Comparison of ENCODE assay signal across 15 mouse cellular contexts in the genomic region with DNA sequence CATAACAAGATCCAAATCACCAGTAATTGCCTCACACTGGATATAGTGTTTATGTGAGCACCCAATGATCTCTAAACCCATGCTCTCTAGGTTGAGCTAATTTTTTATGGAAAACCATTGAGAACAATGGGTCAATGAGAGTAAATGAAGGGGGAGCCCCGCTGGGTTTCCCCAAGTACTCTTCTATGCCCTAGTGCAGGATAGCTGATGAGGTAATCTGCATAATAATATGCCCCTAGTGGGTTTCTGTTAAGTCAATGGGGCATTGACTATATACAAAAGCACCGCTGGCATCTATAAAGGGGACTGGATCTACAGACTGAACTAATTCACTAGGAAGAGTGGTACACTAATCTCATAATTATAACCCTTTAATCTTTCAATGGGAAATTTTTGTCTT.
A peak's percentile ranks its signal among the peaks of the same experiment; 100 is the strongest.
DNase-seq lines count a peak whose midpoint lies in the region; ATAC-seq and TF ChIP-seq lines count a peak whose summit lies in the region.
"Had no signal": no experiment of that assay in that cellular context is flagged by ENCODE, and none has a peak within 500 bp of the region (broad histone marks: within the 10 kb centered on the region; RNA-seq: fewer than 3 reads in every experiment).

No protein-coding gene starts in this region.

- no peak overlapping the region for H3K4me3 ChIP-seq in forebrain, embryonic 10.5 days
- no peak overlapping the region for H3K4me3 ChIP-seq in forebrain, postnatal 0 days (ENCODE audit: low read depth, low read length)
- H3K4me3 ChIP-seq in neural tube, embryonic 11.5 days (ENCODE audit: low read depth, low read length): no peak overlapping the region
- no peak overlapping the region for H3K4me3 ChIP-seq in forebrain, embryonic 13.5 days
- H3K4me3 ChIP-seq: liver, embryonic 15.5 days had no signal

- WGBS in forebrain, embryonic 10.5 days: 5% methylated on average over 2 of the region's 2 CpGs
- WGBS in forebrain, postnatal 0 days: 7% methylated on average over 2 of the region's 2 CpGs
- 15% methylated on average over 2 of the region's 2 CpGs for WGBS in neural tube, embryonic 11.5 days
- WGBS in forebrain, embryonic 13.5 days: 2% methylated on average over 2 of the region's 2 CpGs

- no peaks in the 10 kb centered on the region for H3K36me3 ChIP-seq in forebrain, embryonic 10.5 days (replicated peaks)
- no peaks in the 10 kb centered on the region for H3K36me3 ChIP-seq in forebrain, postnatal 0 days (ENCODE audit: insufficient read depth)
- H3K36me3 ChIP-seq in neural tube, embryonic 11.5 days (ENCODE audit: control insufficient read depth, insufficient read depth, low read length): no peaks in the 10 kb centered on the region
- no peaks in the 10 kb centered on the region for H3K36me3 ChIP-seq in forebrain, embryonic 13.5 days (ENCODE audit: poor library complexity, severe bottlenecking)
- H3K36me3 ChIP-seq: liver, embryonic 15.5 days had no signal

- peak; percentile 56 for DNase-seq in forebrain, embryonic 10.5 days (ENCODE audit: extremely low spot score, low spot score)
- DNase-seq in forebrain, postnatal 0 days: no peak
- DNase-seq in neural tube, embryonic 11.5 days (ENCODE audit: low spot score): peak; percentile 14
- no peak for DNase-seq in neural tube, embryonic 10.5 days (ENCODE audit: extremely low spot score, low spot score)
- DNase-seq in cerebellum, adult 9-10 months: no peak
- DNase-seq in thymus, postnatal 36 days: no peak
- DNase-seq: adrenal gland, postnatal 36 days; cerebellum, adult 9-11 months; gastrocnemius, postnatal 36 days; kidney, adult 8-10 months; kidney, postnatal 36 days; thymus, postnatal 14 days had no signal

- no peaks in the 10 kb centered on the region for H3K9me3 ChIP-seq in forebrain, embryonic 10.5 days
- no peaks in the 10 kb centered on the region for H3K9me3 ChIP-seq in forebrain, postnatal 0 days (ENCODE audit: low read length)
- H3K9me3 ChIP-seq in neural tube, embryonic 11.5 days (ENCODE audit: control insufficient read depth, low read length): no peaks in the 10 kb centered on the region
- H3K9me3 ChIP-seq in forebrain, embryonic 13.5 days (replicated peaks): no peaks in the 10 kb centered on the region
- H3K9me3 ChIP-seq: liver, embryonic 15.5 days had no signal

- H3K27ac ChIP-seq in forebrain, embryonic 10.5 days: no peak overlapping the region
- H3K27ac ChIP-seq in forebrain, postnatal 0 days (ENCODE audit: low read depth, low read length): no peak overlapping the region
- H3K27ac ChIP-seq in neural tube, embryonic 11.5 days (ENCODE audit: low read depth, low read length): no peak overlapping the region
- no peak overlapping the region for H3K27ac ChIP-seq in forebrain, embryonic 13.5 days
- H3K27ac ChIP-seq: liver, embryonic 15.5 days had no signal

- peaks cover 4% of the 10 kb centered on the region; the same call in 1 of the 2 replicates for H3K27me3 ChIP-seq in forebrain, embryonic 10.5 days (ENCODE audit: poor library complexity, severe bottlenecking)
- no peaks in the 10 kb centered on the region for H3K27me3 ChIP-seq in forebrain, postnatal 0 days (ENCODE audit: insufficient read depth, low read length)
- no peaks in the 10 kb centered on the region for H3K27me3 ChIP-seq in neural tube, embryonic 11.5 days (ENCODE audit: control insufficient read depth, insufficient read depth, low read length)
- peaks cover 5% of the 10 kb centered on the region; the same call in 1 of the 2 replicates for H3K27me3 ChIP-seq in forebrain, embryonic 13.5 days
- H3K27me3 ChIP-seq: liver, embryonic 15.5 days had no signal

- no peak overlapping the region for H3K9ac ChIP-seq in forebrain, postnatal 0 days
- H3K9ac ChIP-seq in neural tube, embryonic 11.5 days (ENCODE audit: low read length): no peak overlapping the region
- H3K9ac ChIP-seq in forebrain, embryonic 13.5 days: no peak overlapping the region
- H3K9ac ChIP-seq: liver, embryonic 15.5 days had no signal

- no peak for TF ChIP-seq CTCF in forebrain, postnatal 0 days (IDR thresholded peaks at IDR 0.05; ENCODE audit: low read depth)

- no peak for ATAC-seq in forebrain, postnatal 0 days
- ATAC-seq in neural tube, embryonic 11.5 days (ENCODE audit: insufficient read depth, low FRiP score, low TSS enrichment): peak; percentile 83; the same call in 1 of the 2 replicates
- ATAC-seq in forebrain, embryonic 13.5 days: peak; percentile 97
- ATAC-seq: lung, postnatal 0 days had no signal

- no peak overlapping the region for H3K4me2 ChIP-seq in forebrain, postnatal 0 days (ENCODE audit: low read depth)
- H3K4me2 ChIP-seq in neural tube, embryonic 11.5 days (ENCODE audit: low read depth): no peak overlapping the region
- H3K4me2 ChIP-seq in forebrain, embryonic 13.5 days: no peak overlapping the region
- H3K4me2 ChIP-seq: liver, embryonic 15.5 days had no signal

- peaks cover 40% of the 10 kb centered on the region for H3K4me1 ChIP-seq in forebrain, embryonic 10.5 days
- no peaks in the 10 kb centered on the region for H3K4me1 ChIP-seq in forebrain, postnatal 0 days (ENCODE audit: insufficient read depth)
- H3K4me1 ChIP-seq in neural tube, embryonic 11.5 days (ENCODE audit: control insufficient read depth, insufficient read depth, low read length): no peaks in the 10 kb centered on the region
- H3K4me1 ChIP-seq in forebrain, embryonic 13.5 days: peaks cover 19% of the 10 kb centered on the region
- H3K4me1 ChIP-seq: liver, embryonic 15.5 days had no signal

Comparison
In these comparisons a context has a peak if more than half of its experiments do, and no peak if none do; other contexts are left out.
1. DNase-seq: peak in forebrain, embryonic 10.5 days (single experiment) and neural tube, embryonic 11.5 days (single experiment); none in forebrain, postnatal 0 days (single experiment), neural tube, embryonic 10.5 days (single experiment), cerebellum, adult 9-10 months (single experiment) and thymus, postnatal 36 days (0 of 2).